Mouse (Mus musculus): ENCODE measurements around the gene Inpp5d. TPM values are rescaled to one million over a fixed set of nuclear protein-coding genes. Genes with fewer than 3 reads are reported as not detected.

Inpp5d gene
- polyA plus RNA-seq, 1 experiment from 2014 or later: 176 TPM

Other genes starting within 250 kb of the Inpp5d start
- gene Kcnj13, start 225.6 kb upstream of the Inpp5d start, polyA plus RNA-seq (2018): not detected in 3 replicates
- not detected in 3 replicates for gene Snorc, start 150.0 kb upstream of the Inpp5d start, polyA plus RNA-seq (2018)
- gene Neu2, start 110.4 kb upstream of the Inpp5d start, polyA plus RNA-seq (2018): not detected in 3 replicates
- not detected in 3 replicates for gene Ngef, start 46.4 kb upstream of the Inpp5d start, polyA plus RNA-seq (2018)
- 11.7 to 21.9 TPM (median 21.3 TPM) in 3 replicates for gene Atg16l1, start 135.6 kb downstream of the Inpp5d start, polyA plus RNA-seq (2018)
- gene Sag, start 183.4 kb downstream of the Inpp5d start, polyA plus RNA-seq (2018): 0.50 to 0.83 TPM (median 0.62 TPM) in 3 replicates
- gene Dgkd, start 233.0 kb downstream of the Inpp5d start, polyA plus RNA-seq (2018): 33.2 to 62.9 TPM (median 58.3 TPM) in 3 replicates

All from macrophage (primary cell).